Mouse (Mus musculus) cerebellum, adult 9-10 months (tissue): ENCODE data around the gene Slc25a22.

Experiments used
- DNase-seq: peaks from one replicate; pipeline ENCODE4 v3.0.0; 2022

The Slc25a22 gene

DNA sequence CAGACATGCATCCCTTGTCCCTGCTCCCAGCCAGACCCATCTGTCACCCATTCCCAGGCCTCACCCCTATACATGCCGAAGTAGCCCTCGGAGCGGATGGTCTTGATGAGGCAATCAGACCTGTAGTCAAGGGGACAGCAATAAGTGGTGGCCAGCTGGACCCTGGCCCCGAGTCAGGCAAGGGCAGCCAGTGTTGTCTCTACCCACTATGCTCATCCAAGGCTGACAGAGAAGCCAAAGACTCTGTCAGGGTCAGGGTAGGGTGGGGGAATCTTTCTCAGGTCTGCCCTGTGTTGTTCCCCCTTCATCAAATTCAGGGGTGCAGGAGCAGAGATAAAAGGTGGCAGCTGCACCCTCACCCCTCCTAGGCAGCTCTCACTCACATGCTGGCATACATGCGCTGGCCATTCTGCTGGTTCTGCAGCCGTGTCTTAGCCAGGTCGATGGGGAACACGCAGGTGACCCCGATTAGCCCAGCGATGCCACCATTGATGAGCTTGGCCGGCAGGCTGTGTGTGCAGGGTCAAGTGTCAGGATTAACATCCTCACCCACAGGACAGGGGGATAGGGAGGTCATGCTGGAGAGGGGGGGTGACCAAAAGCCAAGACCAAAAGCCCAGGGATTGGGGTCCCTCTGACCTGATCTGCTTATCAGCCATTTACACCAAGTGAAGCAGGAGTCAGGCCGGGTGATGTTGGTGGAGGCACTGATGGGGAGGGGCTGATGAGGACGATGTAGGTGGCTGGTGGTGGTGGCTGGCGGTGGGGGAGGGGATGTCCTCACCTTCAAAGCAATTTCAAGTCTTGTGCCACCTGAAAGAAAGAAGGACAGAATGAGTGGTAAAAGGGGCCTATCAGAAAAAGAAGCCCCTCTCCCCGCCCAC lies 3.9 kb downstream of the Slc25a22 start:
- DNase-seq: peak; percentile 81

DNA sequence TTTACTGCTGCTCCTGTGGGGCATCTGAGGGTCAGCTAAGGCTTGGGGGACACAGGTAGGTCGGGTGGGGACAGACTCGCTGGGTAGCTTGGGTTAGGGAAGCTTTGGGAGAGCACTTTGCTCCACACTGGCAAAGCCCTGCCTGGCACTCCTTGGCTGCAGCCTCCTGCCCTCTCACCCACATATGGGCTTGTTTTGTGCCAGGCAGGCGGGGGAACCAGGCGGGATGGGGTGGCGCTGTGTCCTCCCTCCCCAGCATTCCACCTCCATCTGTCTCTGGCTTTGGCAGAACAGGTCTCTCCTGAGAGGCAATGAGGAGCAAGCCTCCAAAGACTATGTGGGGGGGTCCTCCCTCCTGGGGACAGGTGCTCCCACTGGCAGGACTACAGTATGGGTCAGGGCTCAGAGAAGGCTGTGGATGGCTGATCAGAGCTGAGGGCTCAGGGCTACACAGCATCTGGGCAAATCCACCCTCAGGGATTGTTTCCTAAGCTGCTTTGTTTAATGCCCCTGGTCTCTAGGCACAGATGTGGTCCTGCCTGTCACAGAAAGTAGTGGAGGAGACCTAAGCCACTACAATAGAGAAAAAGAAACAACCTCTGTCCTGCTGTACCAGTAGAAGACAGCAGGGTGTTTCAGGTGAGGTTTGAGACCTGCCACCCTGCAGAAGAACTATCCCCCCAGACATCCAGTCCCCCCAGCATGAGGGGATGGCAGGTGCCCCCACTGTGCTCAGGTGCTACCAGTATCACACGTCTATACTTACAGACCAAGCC lies 4.8 kb downstream of the Slc25a22 start:
- DNase-seq: peak; percentile 97

DNA sequence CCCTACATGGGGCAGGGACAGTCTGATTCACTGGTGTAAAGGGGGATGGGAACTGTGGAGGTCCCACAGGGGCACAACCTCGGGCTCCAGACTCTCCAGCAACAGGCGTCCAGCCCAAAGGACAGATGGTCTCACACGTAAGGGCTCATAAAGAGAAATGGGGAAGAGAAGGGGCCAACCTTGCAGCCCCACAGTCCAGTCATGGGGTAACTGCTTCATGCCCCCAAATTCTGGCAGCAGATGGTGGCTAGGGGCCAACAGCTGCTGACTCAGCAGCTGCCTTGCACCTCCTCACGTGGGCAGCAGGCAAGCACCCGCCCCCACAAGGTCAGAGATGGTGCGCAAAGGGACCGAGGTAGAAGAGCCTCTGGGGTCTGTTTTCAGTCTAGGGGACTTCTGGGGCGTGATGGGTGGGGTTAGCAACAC lies 5.5 kb downstream of the Slc25a22 start:
- peak; percentile 83 for DNase-seq

GRCm38 (mm10) chr7:141431434-141432185 lies 6.1 kb downstream of the Slc25a22 start:
- DNase-seq: peak; percentile 63

DNA sequence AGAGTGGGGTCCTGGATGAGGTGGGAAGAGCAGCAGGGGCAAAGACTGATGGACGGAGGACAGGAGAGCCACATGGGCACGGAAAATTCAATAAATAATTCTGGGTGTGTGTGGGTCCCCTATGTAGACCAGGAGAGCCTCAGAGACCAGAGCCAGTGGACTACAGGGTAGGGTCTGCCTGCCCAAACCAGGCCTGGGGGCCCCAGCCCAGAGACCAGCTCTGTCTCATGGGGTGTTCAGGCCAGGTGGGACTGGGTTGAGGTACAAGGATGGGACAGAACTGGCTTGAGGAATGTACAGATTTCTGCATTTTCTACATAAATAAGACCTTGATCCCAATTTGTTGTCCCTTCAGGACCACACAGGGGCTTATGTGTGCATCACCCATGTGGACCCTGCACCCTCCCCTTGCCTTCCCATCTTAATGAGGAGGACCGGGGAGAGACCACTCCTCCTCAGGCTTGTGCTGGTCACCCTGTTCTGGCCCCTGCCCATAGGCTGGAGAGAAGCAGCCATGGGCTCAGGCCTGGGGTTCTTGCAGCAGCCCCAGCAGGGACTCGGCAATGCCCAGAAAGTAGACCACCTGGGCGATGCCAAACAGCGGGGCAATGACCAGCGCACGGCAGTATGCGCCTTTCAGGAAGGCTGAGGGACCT lies 7.0 kb downstream of the Slc25a22 start:
- DNase-seq: peak; percentile 63

DNA sequence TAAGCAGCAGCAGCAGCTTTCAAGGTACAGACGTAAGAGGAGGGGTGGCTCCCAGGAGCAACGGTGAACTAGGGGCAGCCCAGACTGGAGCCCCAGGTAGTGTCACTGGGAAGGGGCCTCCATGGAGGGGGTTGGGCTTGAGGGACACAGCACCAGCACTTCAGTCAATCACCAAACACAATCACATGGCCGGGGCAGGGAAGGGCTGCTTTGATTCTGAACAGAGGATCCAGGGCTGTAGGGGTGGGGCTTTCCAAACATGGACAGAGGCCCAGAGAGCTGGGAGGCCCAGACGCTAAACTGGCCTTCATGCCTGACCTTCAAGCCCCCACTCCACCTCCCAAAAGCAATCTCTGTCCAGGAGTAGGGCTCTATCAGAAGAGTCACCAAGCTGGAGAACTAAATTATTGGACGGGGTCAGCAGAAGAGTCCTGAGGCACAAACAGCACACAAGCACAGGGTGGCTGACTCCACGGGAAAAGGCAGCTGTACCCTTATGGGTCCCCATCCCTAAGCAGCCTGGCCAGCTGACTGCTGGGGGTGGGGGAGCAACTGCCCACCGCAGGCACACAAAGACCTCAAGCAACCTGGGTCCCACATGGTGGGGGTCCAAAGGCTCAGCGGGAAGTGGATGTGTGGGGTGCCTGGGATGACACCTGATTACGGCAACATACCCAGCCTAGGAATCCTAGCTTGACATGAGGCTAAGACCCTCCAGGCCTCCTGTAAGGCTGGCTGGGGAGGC lies 7.7 kb downstream of the Slc25a22 start:
- peak; percentile 71 for DNase-seq

DNA sequence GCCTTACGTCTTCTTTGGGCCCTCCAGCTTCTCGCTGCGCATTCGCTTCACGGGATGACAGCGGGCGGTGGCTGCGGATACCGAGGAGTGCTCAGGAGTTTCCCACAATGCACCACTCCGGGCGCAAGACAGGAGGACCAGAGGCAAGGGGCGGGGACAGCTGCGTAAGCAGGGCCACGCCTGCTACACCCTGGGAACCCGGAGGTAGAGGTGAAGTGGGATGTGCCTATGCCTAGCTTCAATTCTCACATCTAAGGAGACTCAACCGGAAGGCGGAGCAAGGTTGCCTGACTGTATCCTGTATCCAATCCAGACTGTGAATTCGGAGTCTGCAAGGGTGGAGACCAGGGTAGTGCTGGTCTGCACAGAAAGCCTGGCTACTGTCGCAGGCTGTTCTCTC lies 8.4 kb downstream of the Slc25a22 start, which contains the start of gene Cend1:
Cend1 (minus strand) TSS at position 182 of the 400 bp plus-strand sequence.
- peak; percentile 94 for DNase-seq

GRCm38 (mm10) chr7:141428701-141429100 lies 9.0 kb downstream of the Slc25a22 start:
- DNase-seq: no peak

DNA sequence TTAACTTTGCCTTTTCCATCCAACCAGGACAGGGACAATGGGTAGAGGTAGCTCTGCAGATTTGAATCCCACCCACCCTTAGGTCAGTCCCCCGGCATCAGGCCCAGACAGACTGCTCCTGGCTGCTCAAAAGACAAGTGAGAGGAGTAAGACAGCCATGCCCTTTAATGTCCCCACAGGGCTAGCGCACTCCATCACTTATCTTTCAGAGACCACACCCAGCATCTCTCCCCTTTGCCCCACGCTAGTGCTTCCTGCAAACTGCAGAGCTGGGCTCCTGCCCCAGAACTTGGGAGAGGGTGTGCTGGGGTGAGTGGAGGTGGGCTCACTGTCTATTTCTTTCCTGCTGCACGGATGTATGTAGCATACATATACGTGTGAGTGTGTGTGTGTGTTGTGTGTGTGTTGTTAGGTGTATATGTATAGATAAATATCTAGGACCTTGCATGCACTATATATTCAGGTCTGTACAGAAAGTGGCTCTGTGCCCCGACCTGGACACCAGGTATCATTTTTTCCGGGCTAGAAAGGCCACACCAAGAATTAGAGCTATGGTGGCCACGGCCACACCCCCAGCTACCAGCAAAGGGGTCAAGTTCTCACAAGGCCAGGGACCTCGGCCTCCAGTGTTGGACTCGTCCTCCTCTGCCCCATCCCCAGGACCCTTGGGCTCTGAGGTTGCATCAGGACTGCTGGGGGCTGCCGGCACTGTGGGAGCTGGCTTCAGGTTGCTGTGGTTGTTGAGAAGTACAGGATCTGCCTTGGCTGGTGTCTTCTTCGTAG lies 10.6 kb downstream of the Slc25a22 start:
- DNase-seq: no peak

DNA sequence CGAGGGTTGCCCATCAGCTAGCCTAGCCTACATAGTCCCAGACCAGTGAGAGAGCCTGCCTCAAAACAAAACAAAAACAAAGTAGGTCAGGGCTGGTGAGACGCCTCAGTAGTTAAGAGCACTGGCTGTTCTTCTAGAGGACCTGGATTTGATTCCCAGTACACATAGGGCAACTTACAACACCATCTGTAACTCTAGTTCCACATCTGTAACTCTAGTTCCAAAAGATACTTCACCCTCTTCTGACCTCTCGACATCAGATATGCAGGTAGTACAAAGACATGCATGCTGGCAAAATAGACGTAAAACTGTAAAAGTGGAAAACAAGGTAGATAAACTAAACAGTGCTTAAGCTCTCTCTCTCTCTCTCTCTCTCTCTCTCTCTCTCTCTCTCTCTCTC lies 13.9 kb downstream of the Slc25a22 start:
- no peak for DNase-seq

DNA sequence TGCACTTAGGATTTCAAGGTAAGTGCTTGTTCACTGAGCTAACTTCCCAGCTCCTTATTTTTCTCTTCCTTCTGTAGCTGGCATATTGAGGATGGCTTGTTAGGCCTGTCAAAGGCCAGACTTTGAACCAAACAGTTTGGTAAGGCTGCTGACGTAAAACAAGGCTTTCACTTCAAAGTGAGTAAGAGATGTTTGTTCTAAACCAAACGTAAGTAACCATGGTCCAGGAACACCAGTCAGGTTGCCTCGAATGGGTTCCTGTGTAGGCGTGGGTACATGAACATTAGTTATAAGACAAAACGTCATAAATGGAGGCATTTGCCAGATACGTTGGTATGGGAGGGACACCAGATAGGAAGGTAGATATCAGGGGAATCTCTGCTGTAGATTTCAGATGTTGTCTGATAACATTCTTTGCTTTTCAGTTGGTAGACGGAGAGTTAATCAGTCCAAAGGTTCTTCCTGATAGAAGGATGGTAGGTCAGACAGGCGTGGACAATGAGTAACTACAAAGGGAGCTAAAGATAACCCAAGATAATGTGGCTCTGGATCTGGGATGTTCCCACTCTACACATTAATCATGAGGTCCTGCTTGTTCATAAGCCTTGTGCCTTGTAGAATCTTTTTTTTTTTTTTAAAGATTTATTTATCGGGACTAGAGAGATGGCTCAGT lies 17.5 kb downstream of the Slc25a22 start:
- DNase-seq: no peak

GRCm38 (mm10) chr7:141418970-141419369 lies 18.7 kb downstream of the Slc25a22 start:
- no peak for DNase-seq

DNA sequence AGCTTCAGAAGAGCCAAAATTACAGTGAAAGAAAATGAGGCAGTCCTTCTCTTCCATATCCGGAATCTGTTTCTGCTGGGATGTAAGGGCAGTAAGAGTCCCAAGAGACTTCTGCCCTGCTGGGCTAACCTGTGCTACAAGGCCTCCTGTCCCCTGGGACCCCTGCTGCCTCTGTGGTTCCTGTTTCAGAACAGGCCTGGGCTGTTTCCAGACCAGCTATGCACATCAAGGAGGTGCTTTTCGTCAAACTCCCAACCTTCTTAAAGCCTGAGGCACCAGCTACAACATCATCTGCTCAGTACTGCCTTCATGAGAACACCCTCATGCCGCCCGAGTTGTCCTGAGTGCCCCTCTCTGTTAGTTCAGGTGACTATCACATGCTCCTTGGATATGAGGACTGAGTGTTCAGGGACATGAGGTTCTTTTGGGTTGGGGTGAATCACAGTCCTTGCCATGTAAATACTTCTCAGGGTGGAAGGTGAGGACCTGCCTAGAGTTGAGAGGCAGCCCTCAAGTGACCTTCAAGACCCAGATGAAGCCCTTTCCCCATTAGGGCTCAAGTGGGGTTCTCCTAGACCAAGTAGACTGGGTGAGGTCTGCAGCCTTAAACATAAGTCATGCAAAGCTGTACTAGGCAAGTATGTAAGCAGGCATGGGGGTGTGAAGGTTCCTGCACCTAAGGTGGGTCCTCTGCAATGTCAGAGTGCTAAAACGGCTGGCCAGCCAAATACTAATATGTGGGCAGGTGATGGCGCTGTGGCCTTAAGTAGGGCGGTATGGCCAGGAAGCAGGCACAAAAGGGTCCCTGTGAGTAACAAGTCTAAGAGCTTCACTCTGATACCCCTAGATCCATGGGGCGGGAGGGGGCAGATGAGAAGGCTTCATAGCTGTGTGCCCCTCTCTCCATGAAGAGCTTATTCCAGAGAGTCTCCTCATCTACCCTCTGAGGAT lies 19.7 kb downstream of the Slc25a22 start:
- no peak for DNase-seq

DNA sequence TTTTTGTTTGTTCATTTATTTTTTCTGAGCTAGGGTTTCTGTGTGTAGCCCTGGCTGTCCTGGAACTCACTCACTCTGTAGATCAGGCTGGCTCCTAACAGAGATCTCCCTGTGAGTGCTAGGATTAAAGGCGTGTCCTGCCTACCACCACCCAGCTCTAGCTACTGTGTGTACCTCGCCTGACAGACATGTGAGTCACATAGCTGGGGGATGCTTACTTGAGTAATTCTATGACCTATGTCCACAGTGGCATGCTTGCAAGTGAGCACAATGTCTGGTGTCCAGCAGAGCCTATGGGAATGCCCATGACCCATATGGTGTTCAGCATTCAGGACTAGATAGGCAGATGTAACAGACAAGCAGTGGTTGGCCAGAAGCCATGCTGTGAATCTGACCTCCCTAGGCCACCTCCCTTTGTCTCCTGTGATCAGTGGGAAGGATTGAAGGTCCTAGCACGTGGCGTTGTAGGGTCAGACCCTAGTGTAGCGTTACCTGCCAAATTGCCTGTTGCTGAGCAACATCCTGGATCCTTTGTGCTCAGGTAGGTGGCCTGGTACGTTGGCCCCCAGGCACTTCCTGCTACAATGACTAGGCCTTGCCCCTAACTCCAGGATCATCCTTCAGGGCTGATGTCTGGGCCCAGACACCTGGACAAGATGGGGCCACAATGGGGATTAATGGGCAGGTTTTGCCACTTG lies 21.4 kb downstream of the Slc25a22 start:
- peak; percentile 55 for DNase-seq

DNA sequence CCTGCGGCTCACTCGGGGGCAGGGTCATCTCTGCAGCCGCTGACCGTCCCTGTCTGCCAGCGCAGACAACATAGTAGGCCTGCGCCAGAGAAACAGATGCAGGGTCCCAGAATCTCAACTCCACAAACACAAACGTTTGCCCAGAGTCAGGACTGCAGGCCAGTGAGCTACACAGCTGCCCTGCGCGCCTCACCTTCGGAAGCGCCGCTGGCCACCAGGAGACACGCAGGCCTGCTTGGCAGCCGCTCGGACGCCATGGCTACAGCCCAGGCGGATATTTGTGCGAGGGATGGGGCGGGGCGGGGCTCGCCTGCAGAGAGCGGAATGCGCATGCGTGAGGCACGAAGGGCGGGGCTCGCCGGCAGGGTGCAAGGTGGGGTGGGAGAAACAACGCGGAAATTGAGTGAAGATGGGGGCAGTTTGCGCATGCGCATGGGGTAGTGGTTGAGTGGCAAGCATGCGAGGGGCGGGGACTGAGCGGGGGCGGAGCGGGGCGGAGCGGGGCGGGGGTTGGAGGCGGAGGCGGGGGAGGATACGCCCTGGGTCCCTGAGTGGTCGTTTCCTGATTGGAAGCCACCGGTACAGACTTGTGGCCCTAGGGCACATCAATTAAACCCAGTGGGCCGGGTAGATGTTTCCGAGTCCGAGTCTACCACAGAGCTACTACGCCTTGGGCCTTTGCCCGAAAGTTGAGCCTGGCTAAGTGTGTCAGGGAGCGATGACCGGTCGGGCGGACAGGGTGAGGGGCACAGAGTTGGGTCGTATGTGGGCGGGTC lies 23.7 kb downstream of the Slc25a22 start, which contains the start of gene Gatd1:
Gatd1 (minus strand) TSS at position 328 of the 776 bp plus-strand sequence.
- DNase-seq: peak; percentile 98

DNA sequence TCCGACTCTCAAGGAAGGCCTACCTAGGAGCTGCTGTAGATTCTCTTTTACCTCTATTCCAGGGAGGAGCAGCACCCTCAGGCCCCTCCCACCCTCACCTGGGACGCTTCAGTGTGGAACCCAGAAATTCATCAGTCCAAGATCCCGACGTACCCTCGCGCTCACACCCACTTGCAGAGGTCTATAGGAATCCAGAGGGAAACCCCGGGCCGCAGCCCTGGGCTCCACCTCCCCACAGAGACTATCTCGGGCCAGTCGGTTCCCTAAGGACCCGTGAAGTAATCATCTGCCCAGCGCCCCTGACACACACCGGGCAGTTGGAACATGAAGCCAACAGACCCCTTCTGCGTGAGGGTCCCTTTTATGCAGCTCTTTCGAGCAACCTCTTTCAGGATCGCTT lies 24.4 kb downstream of the Slc25a22 start:
- peak; percentile 71 for DNase-seq

DNA sequence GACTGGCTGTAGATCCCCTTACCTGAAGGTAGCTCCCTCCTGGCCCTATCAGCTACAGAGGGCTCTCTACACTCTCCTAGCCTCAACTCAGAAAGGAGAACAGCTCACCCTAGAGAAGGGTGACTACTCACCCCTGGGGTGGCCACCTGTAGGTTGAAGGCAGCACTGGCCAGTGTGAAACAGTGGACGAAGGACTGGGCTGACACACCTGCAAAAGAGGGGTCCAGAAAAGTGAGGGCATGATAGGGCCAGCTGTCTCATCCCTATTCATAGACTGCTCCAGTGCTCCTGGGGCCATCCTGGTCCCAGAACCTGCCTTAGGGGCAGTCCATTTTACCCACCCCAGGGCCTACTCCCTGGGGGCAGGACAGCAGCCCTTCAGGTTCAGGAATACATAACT lies 26.0 kb downstream of the Slc25a22 start:
- no peak for DNase-seq

DNA sequence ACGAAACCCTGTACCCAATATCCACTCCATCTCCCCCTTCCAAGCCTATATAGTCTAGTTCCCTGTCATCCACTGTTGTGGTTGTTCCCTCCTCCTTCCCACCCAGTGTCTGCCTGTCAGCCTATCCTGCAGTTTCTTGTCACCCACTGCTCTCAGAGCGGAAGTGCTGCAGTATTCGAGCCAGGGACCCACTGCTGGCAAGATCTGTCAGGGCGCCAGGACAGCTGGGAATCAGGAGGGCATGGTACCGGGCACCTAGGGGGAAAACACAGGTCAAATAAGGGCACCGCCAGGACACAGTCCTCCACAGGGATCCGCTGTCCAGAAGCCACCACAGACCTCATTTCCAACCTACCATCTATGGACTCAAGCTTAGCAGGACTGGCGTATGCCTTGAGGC lies 27.1 kb downstream of the Slc25a22 start:
- no peak for DNase-seq
